Mouse (Mus musculus) megakaryocyte, embryonic 14.5 days (primary cell): ENCODE results near the gene Nkd1.

Source experiments
- FLI1 ChIP-seq: IDR thresholded peaks from 2 replicates; pipeline ENCODE4 v1.6.1; 2012; ENCODE audit warnings: low read length, inconsistent platforms, mixed read lengths
- GATA1 ChIP-seq: IDR thresholded peaks from 3 replicates; pipeline ENCODE4 v1.6.1; 2012; ENCODE audit warnings: mixed read lengths, low read length, inconsistent platforms, borderline replicate concordance

DNA sequence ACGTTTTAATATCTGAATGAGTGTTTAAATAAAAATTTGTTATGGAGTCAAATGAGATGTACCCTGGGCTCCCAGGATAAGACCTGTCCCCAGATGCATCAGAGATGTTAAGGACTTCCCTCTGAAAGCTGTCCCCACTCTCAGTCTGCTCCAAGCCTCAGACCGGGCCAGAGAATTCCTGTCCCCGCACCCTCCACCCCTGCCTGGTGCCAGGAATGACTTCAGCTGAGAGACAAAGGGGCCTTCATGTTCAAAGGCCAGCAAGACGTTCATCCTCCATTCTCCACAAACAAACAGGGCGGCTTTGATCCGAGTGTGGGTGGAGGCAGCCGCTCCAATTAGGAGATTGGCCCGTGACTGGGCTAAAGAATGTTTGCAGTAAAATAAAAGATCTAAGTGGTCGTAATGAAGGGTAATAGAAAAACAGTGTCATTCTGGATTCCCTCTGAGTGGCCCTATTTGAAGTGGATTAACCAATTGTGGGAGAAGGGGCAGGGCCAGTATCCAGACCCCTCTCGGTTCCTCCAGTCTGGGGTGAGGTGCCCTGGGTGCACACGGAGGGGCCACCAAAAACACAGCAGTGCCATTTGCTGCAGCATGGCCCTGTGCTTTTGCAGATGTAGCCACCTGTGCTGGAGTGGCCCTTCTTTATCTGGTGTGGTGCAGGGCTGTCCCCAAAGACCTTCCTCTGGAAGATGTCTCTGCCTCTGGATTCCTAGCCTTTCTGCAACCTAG is 25.9 kb upstream of the Nkd1 start:
- TF ChIP-seq GATA1, result no peak
- no peak for TF ChIP-seq FLI1
